Mouse (Mus musculus) MEL (cell line): ENCODE data around the gene Sergef.

ENCODE experiments used
- CTCF ChIP-seq, 3 experiments: IDR thresholded peaks in 2 of 3; conservative IDR thresholded peaks in 1 of 3; 2 replicates each; pipeline ENCODE4 v1.5.1; 2011 to 2012; ENCODE audit warnings: low read length in 3 of 3, low read depth in 2 of 3, mild to moderate bottlenecking in 2 of 3, improper control_type of control experiment in 1 of 3, inconsistent platforms in 1 of 3, mixed read lengths in 1 of 3, moderate library complexity in 1 of 3; ENCODE audit not compliant: control insufficient read depth in 1 of 3, insufficient read depth in 1 of 3, poor library complexity in 1 of 3, severe bottlenecking in 1 of 3
- EP300 ChIP-seq, 2 experiments: IDR thresholded peaks; 2 replicates each; pipeline ENCODE4 v1.6.1; 2011; ENCODE audit warnings: improper control_type of control experiment in 2 of 2, low read length in 2 of 2, low read depth in 1 of 2, mild to moderate bottlenecking in 1 of 2
- GABPA ChIP-seq: IDR thresholded peaks from 2 replicates; pipeline ENCODE4 v1.6.1; 2012; ENCODE audit warnings: low read depth, mild to moderate bottlenecking, inconsistent platforms, low read length, improper control_type of control experiment, moderate library complexity
- MYC ChIP-seq: IDR thresholded peaks from 2 replicates; pipeline ENCODE4 v1.6.1; 2011; ENCODE audit warnings: low read depth, mild to moderate bottlenecking, low read length, improper control_type of control experiment, moderate library complexity
- UBTF ChIP-seq: IDR thresholded peaks from 2 replicates; pipeline ENCODE4 v1.6.1; 2012; ENCODE audit warnings: low read depth, mild to moderate bottlenecking, inconsistent platforms, low read length, improper control_type of control experiment, moderate library complexity, borderline replicate concordance; ENCODE audit not compliant: insufficient read depth
- ZMIZ1 ChIP-seq: IDR thresholded peaks from 2 replicates; pipeline ENCODE4 v1.6.1; 2012; ENCODE audit warnings: low read depth, mild to moderate bottlenecking, inconsistent platforms, low read length, improper control_type of control experiment, moderate library complexity

- TF ChIP-seq EP300 (IDR thresholded peaks at IDR 0.05; ENCODE audit: low read depth in 1 of 2, low read length in 2 of 2) (no peak), GABPA (no peak), CTCF (IDR thresholded peaks at IDR 0.05 in 2 of 3, conservative IDR thresholded peaks at IDR 0.05 in 1 of 3; ENCODE audit: control insufficient read depth in 1 of 3, insufficient read depth in 1 of 3, low read depth in 2 of 3, low read length in 3 of 3, poor library complexity in 1 of 3, severe bottlenecking in 1 of 3) (no peak), ZMIZ1 (no peak), UBTF (no peak), MYC (no peak)
Measured at GRCm38 (mm10) chr7:46479793-46480192, 159.8 kb downstream of the Sergef start.
